Mouse (Mus musculus): ENCODE data around the gene Fas. TPM values are rescaled to one million over a fixed set of nuclear protein-coding genes. Genes with fewer than 3 reads are reported as not detected.
A peak's percentile ranks its signal among the peaks of the same experiment; 100 is the strongest.

Fas gene
- total and polyA plus RNA-seq, 3 experiments, result 5.1 to 17.4 (median 12.1) TPM

DNA sequence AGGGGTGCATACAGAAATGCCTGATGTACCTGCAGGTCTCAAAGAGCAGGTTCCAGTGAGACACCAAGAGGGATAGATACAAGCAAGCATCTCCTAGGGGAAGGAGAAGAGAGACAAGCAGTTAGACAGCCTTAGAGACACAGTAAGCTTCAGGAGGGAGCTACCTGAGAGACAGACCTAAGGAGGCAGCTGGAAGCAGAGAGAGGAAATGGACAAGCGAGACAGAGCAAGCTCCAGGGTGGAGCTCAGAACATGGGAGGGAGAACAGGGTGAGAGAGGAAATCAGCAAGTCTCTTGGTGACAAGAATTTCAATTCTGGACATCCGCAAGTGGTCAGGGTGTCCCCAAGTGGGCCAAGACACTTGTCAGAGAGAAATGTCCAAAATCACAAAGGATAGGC is 2.2 kb downstream of the Fas start:
- Histone ChIP-seq H3K36me3 (ENCODE audit: control insufficient read depth, insufficient read depth, low read length) (peaks cover 7% of the 10 kb centered on the region), H3K27me3 (ENCODE audit: control insufficient read depth, insufficient read depth, low read length) (no peaks in the 10 kb centered on the region), H3K9ac (ENCODE audit: low read depth, low read length) (peak overlapping the region; percentile 19; the same call in 1 of the 2 replicates), H3K79me2 (replicated peaks; ENCODE audit: control insufficient read depth, insufficient read depth, low read length) (peaks cover 4% of the 10 kb centered on the region), H3K4me1 (ENCODE audit: control insufficient read depth, insufficient read depth, low read length) (peaks cover 17% of the 10 kb centered on the region), H3K27ac (peak overlapping the region; percentile 31), H3K4me3 (no peak overlapping the region; the same call in 1 of the 2 replicates)
- WGBS, result 50% methylated on average over 2 of the region's 2 CpGs
- DNase-seq, result no peak
- TF ChIP-seq EP300 (IDR thresholded peaks at IDR 0.05; ENCODE audit: insufficient read depth, low read depth, low read length) (no peak), CTCF (IDR thresholded peaks at IDR 0.05) (no peak), POLR2A (IDR thresholded peaks at IDR 0.05; ENCODE audit: insufficient read depth, low read depth, low read length) (no peak)
- intact Hi-C loops (cut with DNase I), result no loop called here

DNA sequence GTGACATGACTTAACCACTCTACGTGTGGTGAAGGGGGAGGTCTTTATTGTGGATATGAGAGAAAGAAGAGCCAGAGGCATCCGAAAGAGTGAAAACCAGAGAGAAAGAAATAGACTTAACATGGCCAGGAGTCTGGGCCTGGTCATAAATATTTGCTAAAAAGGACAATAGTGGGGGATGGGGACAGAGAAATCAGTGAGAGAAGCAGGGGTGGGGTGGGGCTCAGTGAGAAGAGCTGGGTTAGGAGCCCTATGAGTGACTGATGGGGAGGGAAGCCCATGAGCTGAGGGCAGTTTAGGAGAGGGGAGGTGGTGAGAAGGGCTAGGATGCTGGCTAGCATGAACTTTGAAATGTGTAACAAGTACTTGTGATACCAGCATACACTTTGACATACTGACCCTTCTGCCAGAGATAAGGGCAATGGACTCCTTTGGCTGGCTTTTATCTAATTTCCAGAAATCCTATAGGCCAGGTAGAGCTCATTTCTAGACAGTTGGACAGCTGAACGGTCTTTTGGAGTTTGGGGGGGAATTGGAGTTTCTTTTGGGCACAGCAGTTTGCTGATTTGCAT is 3.0 kb downstream of the Fas start:
- TF ChIP-seq EP300 (IDR thresholded peaks at IDR 0.05; ENCODE audit: insufficient read depth, low read depth, low read length) (no peak), CTCF (IDR thresholded peaks at IDR 0.05) (no peak), POLR2A (IDR thresholded peaks at IDR 0.05; ENCODE audit: insufficient read depth, low read depth, low read length) (no peak)
- H3K27ac ChIP-seq, result no peak overlapping the region
- 83% methylated on average over 3 of the region's 3 CpGs for WGBS
- H3K36me3 ChIP-seq (ENCODE audit: control insufficient read depth, insufficient read depth, low read length), result peaks cover 13% of the 10 kb centered on the region
- no peak overlapping the region for H3K4me3 ChIP-seq
- intact Hi-C loops (cut with DNase I), result no loop called here
- H3K4me1 ChIP-seq (ENCODE audit: control insufficient read depth, insufficient read depth, low read length), result peaks cover 15% of the 10 kb centered on the region
- DNase-seq, result no peak
- no peak overlapping the region for H3K9ac ChIP-seq (ENCODE audit: low read depth, low read length)
- peaks cover 4% of the 10 kb centered on the region for H3K79me2 ChIP-seq (replicated peaks; ENCODE audit: control insufficient read depth, insufficient read depth, low read length)
- no peaks in the 10 kb centered on the region for H3K27me3 ChIP-seq (ENCODE audit: control insufficient read depth, insufficient read depth, low read length)

DNA sequence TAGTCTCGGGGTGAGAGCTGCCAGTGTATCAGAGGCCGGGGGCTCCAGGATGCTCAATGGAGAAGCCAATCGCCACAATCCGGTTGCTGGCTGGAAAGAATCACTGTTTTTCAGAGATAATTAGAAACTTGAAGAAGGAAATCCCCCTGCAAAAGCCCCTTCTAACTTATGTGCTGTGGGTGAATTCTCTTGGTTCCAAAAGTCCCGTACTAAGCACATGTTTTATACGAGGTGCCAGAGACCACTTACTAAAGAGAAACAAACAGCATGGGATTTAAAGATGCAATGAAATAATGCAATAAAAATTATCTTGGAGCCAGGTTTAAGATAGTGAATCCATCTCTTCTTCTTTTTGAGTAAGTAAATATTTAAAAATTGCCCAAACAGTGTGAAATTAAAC is 5.0 kb downstream of the Fas start:
- Histone ChIP-seq H3K27ac (no peak overlapping the region), H3K4me3 (no peak overlapping the region), H3K36me3 (ENCODE audit: control insufficient read depth, insufficient read depth, low read length) (peaks cover 19% of the 10 kb centered on the region), H3K79me2 (replicated peaks; ENCODE audit: control insufficient read depth, insufficient read depth, low read length) (peaks cover 4% of the 10 kb centered on the region), H3K4me1 (ENCODE audit: control insufficient read depth, insufficient read depth, low read length) (peaks cover 15% of the 10 kb centered on the region), H3K27me3 (ENCODE audit: control insufficient read depth, insufficient read depth, low read length) (no peaks in the 10 kb centered on the region), H3K9ac (ENCODE audit: low read depth, low read length) (no peak overlapping the region)
- DNase-seq, result no peak
- 81% methylated on average over 6 of the region's 6 CpGs for WGBS
- TF ChIP-seq CTCF (IDR thresholded peaks at IDR 0.05) (no peak), EP300 (IDR thresholded peaks at IDR 0.05; ENCODE audit: insufficient read depth, low read depth, low read length) (no peak), POLR2A (IDR thresholded peaks at IDR 0.05; ENCODE audit: insufficient read depth, low read depth, low read length) (no peak)
- intact Hi-C loops (cut with DNase I), result no loop called here

DNA sequence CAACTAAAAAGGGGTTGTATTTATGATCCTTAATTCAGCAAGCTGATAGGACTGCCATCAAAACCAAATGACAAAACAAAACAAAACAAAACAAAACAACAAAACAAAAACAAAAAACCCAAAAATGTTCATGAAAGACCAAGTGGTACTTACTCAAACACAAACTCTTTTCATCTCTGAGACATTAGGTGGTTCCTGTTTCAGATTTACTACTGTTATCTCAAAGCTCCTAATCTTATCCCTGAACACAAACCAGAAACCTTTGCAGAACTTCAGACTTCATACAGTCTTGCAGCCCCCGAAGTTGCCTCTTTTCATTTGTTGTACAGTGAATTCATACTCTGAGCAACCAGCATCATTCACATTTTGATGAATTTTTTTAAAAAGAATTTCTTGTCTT is 8.1 kb downstream of the Fas start:
- Histone ChIP-seq H3K36me3 (ENCODE audit: control insufficient read depth, insufficient read depth, low read length) (peaks cover 21% of the 10 kb centered on the region), H3K27me3 (ENCODE audit: control insufficient read depth, insufficient read depth, low read length) (no peaks in the 10 kb centered on the region), H3K27ac (no peak overlapping the region), H3K79me2 (replicated peaks; ENCODE audit: control insufficient read depth, insufficient read depth, low read length) (peaks cover 4% of the 10 kb centered on the region), H3K4me1 (ENCODE audit: control insufficient read depth, insufficient read depth, low read length) (peaks cover 6% of the 10 kb centered on the region), H3K9ac (ENCODE audit: low read depth, low read length) (no peak overlapping the region), H3K4me3 (no peak overlapping the region)
- 33% methylated on average over 1 of the region's 1 CpGs for WGBS
- intact Hi-C loops (cut with DNase I), result no loop called here
- no peak for DNase-seq
- TF ChIP-seq EP300 (IDR thresholded peaks at IDR 0.05; ENCODE audit: insufficient read depth, low read depth, low read length), result no peak
- TF ChIP-seq CTCF (IDR thresholded peaks at IDR 0.05), result no peak
- TF ChIP-seq POLR2A (IDR thresholded peaks at IDR 0.05; ENCODE audit: insufficient read depth, low read depth, low read length), result no peak

DNA sequence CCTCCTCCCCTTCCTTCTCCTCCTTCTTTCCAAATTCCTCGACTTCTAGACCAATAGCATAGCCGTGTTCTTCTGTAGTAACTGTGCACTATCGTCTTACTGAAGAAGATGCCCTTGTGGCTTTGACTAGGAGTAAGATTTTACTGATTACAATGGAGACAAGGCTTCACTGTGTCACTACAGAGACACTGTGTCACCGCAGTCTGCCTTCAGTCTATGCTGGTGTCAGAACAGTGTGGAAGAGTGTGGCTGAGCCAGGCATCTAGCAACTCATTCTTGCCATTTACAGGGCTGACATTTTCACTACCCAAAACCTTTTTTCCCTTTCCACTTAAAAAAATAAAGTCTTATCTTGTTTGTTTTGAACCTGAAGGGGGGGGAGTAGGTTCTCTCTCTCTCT is 8.8 kb downstream of the Fas start:
- WGBS, result 64% methylated on average over 4 of the region's 4 CpGs
- no peak overlapping the region for H3K27ac ChIP-seq
- TF ChIP-seq POLR2A (IDR thresholded peaks at IDR 0.05; ENCODE audit: insufficient read depth, low read depth, low read length), result no peak
- TF ChIP-seq EP300 (IDR thresholded peaks at IDR 0.05; ENCODE audit: insufficient read depth, low read depth, low read length), result no peak
- no peak for TF ChIP-seq CTCF (IDR thresholded peaks at IDR 0.05)
- no peaks in the 10 kb centered on the region for H3K27me3 ChIP-seq (ENCODE audit: control insufficient read depth, insufficient read depth, low read length)
- no peak for DNase-seq
- intact Hi-C loops (cut with DNase I), result no loop called here
- no peak overlapping the region for H3K9ac ChIP-seq (ENCODE audit: low read depth, low read length)
- H3K4me3 ChIP-seq, result no peak overlapping the region
- H3K79me2 ChIP-seq (replicated peaks; ENCODE audit: control insufficient read depth, insufficient read depth, low read length), result peaks cover 4% of the 10 kb centered on the region
- H3K36me3 ChIP-seq (ENCODE audit: control insufficient read depth, insufficient read depth, low read length), result peaks cover 18% of the 10 kb centered on the region
- H3K4me1 ChIP-seq (ENCODE audit: control insufficient read depth, insufficient read depth, low read length), result peaks cover 4% of the 10 kb centered on the region

DNA sequence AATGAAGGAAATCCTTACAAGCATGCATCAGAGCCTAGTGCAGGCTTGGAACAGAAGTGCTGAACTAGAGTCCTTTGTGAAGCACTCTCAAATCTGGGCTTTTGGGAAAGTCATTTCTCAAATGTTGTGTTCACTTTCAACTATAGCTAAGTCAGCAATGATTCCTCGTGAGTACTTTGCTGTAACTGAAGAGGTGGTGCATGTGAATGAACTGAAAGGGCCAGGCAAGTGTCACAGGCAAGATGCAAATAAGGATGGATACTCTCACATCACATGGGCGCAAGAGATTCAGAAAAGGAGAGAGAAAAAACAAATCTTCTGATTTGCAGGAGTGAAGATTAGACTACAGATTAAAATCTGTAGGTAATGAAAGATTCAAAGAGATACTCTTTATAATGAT is 10.0 kb downstream of the Fas start:
- TF ChIP-seq POLR2A (IDR thresholded peaks at IDR 0.05; ENCODE audit: insufficient read depth, low read depth, low read length), result no peak
- no peak for TF ChIP-seq CTCF (IDR thresholded peaks at IDR 0.05)
- TF ChIP-seq EP300 (IDR thresholded peaks at IDR 0.05; ENCODE audit: insufficient read depth, low read depth, low read length), result no peak
- Histone ChIP-seq H3K27me3 (ENCODE audit: control insufficient read depth, insufficient read depth, low read length) (no peaks in the 10 kb centered on the region), H3K36me3 (ENCODE audit: control insufficient read depth, insufficient read depth, low read length) (peaks cover 14% of the 10 kb centered on the region), H3K79me2 (replicated peaks; ENCODE audit: control insufficient read depth, insufficient read depth, low read length) (peaks cover 5% of the 10 kb centered on the region), H3K27ac (no peak overlapping the region), H3K4me3 (no peak overlapping the region), H3K9ac (ENCODE audit: low read depth, low read length) (no peak overlapping the region), H3K4me1 (ENCODE audit: control insufficient read depth, insufficient read depth, low read length) (peaks cover 3% of the 10 kb centered on the region)
- intact Hi-C loops (cut with DNase I), result no loop called here
- DNase-seq, result no peak
- 81% methylated on average over 2 of the region's 2 CpGs for WGBS
